Mouse (Mus musculus): ENCODE measurements at regions not wholly inside any gene's neighbourhood (a gene's known extent, or its start where the extent isn't known, plus 50 kb on each side); places are given as distances from the start of the nearest gene placed in this dataset.

DNA sequence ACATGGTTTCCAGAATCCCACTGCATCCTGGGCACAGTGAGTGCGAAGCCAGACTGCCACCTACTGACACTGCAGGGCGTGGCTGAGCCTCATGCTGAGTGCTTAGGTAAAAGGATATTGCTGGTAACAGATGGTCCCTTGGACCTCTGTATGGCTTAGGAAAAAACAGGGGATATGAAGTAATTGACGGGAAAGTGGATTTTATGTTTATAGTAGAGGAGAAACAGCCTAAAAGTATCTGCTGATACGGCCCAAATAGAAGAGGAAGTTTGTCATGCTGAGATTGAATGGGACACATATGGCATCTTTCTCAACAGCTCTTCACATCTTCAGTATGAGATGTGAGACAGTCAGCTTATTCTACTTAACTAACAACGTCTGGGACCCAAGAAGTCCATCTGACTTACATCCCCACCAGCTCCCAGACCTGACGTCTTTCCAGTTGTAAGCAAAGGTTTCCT, 182.1 kb downstream of the Rap2a start:
- peak; percentile 91 for TF ChIP-seq CTCF (IDR thresholded peaks at IDR 0.05)
- no peak for TF ChIP-seq POLR2A (IDR thresholded peaks at IDR 0.05; ENCODE audit: insufficient read depth, low read depth, low read length)

Measured in heart, adult 2 months (tissue).